Mouse (Mus musculus): ENCODE measurements around the gene Cox7a1.
"Not testable (repeated sequence)": the region's sequence is repeated elsewhere in the genome, so short reads cannot be mapped to it uniquely, and the experiment has no call there.

The Cox7a1 gene

GRCm38 (mm10) chr7:30193581-30194100 lies 9.7 kb downstream of the Cox7a1 start:
- peak; percentile 89 for DNase-seq

- peak; percentile 66 for DNase-seq
These were observed 10.3 kb downstream of the Cox7a1 start for GRCm38 (mm10) chr7:30194101-30194831.

DNA sequence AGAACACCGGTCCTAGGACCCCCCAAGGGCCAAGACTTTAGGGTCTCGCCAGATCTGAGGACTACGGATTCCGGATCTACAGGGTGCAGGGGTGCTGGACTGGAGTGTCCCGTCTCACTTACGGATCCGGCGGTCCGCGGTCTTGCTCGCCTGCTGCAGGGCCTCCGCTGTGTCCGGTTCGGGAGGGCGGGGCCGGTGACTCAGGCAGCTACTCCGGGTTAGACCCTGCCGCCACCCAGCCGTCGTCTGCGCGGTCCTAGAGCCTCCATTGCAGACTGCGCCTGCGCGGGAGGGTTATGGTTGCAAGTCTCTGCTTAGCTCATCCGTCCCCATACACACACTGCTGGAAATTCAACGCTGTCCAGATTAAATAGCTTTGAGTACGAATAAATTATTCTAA lies 10.9 kb downstream of the Cox7a1 start:
- peak; percentile 98 for DNase-seq

- DNase-seq, result no peak
These were observed 11.5 kb downstream of the Cox7a1 start for GRCm38 (mm10) chr7:30195461-30195860.

GRCm38 (mm10) chr7:30196171-30196570 lies 12.2 kb downstream of the Cox7a1 start:
- no peak for DNase-seq

GRCm38 (mm10) chr7:30197592-30198129 lies 13.7 kb downstream of the Cox7a1 start:
- no peak for DNase-seq

DNA sequence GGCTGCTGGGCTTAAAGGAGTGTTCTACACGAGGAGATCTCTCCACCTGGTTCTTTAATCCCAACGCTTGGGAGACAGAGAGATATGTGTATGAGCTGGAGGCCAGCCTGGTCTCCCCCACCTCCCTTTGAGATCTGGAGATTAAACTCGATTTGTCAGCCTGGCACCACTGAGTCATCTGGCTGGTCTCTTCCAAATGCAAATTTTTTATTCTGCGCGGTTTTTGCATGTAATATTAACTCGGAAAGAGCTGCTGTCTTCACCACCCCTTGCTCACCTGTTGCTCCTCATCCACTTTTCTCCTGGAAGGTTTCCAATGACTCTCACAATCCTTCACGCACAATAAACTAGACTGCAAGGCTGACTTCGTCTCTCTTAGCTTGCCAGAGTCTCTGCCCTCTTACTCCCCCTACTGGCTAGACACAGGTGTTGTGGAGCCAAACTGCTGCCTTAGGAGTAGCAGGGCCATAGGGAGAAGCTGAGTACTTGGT lies 14.6 kb downstream of the Cox7a1 start, which contains the start of gene Capns1:
TSS of gene Capns1 (minus strand) at position 331 of the 491 bp plus-strand sequence.
- DNase-seq, result peak; percentile 71

- peak; percentile 14 for DNase-seq
These were observed 15.7 kb downstream of the Cox7a1 start for GRCm38 (mm10) chr7:30199498-30200139.

- peak; percentile 10 for DNase-seq
These were observed 16.3 kb downstream of the Cox7a1 start for GRCm38 (mm10) chr7:30200200-30200599.

DNA sequence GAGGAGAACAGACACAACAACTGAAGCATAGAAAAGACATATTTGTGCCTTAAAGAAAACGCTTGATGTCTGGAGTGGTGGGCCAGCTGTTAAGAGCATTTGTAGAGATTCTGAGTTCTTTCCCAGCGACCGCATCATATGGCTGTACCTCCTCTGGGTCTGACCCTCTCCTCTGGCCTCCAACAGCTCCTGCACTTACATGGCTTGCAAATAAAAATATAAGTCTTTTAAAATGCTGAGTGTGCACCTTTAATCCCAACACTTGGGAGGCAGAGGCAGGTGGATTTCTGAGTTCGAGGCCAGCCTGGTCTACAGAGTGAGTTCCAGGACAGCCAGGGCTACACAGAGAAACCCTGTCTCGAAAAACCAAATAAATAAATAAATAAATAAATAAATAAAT lies 16.7 kb downstream of the Cox7a1 start:
- DNase-seq, result not testable (repeated sequence)

DNA sequence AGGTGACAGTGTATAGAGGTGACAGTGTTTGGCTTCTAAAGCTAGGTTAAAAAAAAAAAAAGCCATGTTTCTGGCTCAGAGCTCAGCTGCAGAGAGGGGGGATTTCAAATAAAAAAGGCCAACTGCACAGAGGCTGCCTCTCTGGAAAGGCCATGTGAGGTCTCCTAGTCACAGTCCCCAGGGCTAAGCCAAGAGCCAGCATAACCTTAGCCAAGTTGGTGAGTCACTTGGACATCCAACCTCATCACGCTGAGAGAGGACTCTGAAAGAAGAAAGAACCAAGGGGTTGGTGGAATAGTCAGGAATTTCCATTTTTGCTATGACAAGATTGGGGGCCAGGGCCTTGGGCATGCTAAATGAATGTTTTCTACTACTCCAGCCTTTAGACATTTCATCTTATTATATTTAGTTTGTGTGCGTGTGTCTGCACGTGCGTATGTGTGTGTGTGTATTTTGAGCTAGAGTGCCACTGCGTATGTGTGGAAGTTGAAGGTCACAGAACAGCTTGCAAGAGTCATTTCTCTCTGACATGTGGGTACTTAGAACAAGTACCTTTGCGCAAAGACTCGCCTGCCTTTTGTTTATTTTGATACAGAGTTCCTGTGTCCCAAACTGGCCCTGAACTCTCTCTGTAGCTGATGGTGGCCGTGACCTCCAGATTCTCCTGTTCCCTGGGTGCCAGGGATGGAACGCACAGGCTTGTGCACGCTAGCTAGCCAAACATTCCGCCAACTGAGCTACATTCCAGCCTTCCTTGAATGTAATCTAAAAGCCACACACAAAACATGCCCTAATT lies 19.1 kb downstream of the Cox7a1 start:
- no peak for DNase-seq

- DNase-seq, result no peak
These were observed 20.4 kb downstream of the Cox7a1 start for GRCm38 (mm10) chr7:30204380-30204779.

DNA sequence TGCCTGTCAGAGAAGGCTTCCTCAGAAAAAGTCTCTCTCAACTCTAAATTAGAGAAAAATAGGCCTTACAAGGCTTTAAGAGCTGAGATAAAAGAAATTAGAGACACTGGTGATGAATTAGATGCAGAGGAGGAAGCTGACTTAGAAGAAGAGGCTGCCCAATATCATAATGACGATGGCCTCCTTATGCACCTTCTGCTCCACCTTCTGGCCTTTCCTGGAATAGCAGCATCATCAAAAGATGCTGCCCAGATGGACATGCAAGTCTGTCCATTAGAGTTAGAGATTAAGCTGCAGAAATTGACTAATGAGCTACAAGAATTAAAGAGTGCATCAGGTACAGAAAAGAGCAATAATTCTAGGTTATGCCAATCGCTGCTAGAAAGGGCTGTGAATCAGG lies 21.4 kb downstream of the Cox7a1 start:
- peak; percentile 84 for DNase-seq

GRCm38 (mm10) chr7:30206364-30206763 lies 22.4 kb downstream of the Cox7a1 start:
- not testable (repeated sequence) for DNase-seq

DNA sequence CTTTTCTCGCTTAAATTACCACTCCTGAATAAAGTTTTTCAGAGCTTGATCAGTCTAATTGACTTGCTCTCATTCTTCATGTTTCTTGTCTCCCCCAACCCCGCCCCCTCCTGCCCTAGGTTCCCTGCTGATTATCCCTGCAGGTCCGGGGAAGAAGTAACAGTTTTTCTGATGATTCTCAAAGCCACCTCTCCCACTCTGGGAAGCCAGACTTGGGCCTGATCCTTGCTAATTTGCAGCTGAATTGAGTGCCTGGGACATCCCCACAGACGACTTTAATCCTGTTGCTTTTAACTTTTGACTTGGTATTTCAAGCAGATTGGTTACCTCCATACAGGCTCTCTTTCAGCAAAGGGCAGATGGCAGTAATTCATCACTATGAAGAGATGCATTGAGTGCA lies 27.1 kb downstream of the Cox7a1 start:
- no peak for DNase-seq

DNA sequence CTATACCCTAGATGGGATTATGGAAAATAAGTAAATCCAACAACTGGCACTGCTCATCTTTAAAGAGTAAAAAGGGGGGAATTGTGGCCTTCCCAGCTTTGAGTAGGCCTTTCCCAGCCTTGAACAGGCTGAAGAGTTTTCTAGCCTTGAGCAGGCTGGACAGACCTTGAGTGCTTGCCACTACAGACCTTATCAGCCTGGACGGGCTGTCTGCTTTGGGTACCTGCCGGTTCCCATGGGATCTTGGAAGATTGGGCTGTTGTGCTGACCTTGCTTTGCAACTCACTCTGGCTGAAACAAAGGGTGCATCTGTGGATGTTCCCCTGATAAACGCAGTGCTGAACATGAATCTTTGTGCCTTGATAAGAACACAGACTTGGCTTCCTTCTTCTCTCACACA lies 29.9 kb downstream of the Cox7a1 start:
- no peak for DNase-seq

DNA sequence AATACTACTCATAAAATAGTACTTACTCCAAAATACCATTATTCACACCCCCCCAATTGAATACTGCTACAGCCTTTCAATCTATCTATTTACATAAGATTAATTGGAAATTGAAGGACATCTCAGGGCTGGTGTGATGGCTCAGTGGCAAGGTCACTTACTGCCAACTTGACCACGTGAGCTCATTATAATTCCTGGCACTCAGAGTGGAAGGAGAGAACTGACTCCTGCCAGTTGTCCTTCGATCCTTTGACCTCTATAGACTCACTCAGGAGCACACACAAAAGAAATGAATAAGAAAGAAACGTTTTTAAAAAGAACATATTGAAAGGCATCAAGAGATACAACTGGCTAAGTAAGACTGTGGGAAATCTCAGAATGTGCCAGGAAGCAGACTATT lies 31.9 kb downstream of the Cox7a1 start:
- no peak for DNase-seq

- DNase-seq, result peak; percentile 89
These were observed 32.8 kb downstream of the Cox7a1 start for GRCm38 (mm10) chr7:30216723-30217151.

DNA sequence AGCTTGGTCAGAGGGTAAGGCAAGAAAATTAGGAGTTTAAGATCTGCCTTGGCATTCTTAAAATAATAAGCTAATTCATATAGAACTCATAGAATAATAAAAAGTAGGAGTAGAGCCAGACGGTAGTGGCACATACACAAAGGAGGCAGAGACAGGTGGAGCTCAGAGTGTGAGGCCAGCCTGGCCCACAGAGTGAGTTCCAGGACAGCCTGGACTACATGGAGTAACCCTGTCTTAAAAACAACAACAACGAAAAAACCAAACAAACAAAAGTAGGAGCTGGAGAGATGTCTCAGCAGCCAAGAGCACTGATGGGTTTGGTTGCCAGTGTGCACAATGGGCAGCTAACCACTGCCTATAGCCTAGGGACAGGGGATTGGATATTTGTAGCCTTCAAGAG lies 33.3 kb downstream of the Cox7a1 start:
- no peak for DNase-seq

DNA sequence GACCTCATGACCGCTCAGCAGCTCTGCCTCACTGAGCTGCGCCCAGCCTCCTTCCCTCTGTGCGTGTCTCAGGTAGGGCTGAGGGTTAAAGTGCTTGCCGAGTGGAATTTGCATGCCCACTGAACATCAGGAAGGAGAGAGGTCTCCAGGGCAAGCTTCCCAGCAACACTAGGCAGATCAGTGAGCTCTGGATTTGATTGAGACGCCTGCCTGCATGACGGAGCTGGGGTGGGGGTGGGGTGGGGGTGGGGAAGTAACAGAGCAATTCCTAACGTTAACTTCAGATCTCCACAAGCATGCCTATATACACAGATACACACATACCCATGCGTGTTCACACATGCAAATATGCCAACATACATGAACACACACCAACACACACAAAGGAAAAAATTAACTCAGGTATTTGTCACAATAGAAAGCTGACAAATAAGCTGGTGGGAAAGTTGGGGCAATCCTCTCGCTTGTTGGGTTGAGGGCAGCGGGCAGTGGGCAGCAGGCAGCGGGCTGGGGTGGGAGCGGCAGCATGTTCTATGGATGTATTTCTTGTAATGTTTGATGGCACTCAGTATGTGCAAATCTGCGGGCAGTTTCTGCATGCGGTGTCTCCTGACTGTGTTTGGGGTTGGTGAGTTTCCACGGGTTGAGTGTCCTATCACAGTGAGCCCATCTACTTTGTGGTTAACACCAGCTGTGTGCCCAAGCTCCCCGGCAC lies 35.5 kb downstream of the Cox7a1 start:
- DNase-seq, result peak; percentile 83

GRCm38 (mm10) chr7:30220008-30220356 lies 36.0 kb downstream of the Cox7a1 start:
- no peak for DNase-seq

- DNase-seq, result no peak
These were observed 37.5 kb downstream of the Cox7a1 start for GRCm38 (mm10) chr7:30221433-30221832.

Measured in kidney, postnatal 10 days (tissue).